ENCODE assay signal across 22 mouse cellular contexts in the genomic region with DNA sequence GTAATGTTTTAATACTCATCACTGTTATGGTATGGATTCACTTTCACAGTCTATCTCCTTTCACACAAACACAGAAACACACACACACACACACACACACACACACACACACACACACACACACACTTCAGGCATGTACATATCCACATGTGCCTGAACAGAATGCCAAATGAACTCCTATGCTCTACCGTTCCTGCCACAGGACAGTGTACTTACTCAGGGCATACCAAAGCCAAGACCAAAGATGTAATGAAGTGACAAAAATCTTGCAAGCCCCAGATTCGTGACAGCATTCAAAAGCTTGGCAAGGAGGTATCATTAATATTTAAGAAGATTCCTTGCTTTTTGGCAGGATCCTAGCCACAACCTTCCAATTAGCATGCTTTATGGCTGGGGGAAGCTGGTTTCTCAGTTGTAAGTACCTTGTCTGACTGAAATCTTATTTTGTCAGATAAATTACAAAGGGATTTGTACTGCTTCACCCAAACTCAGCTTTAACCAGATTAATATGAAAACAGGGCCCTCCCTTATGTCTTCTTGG.
A peak's percentile ranks its signal among the peaks of the same experiment; 100 is the strongest.
DNase-seq lines count a peak whose midpoint lies in the region; ATAC-seq and TF ChIP-seq lines count a peak whose summit lies in the region.
"Had no signal": no experiment of that assay in that cellular context is flagged by ENCODE, and none has a peak within 500 bp of the region (broad histone marks: within the 10 kb centered on the region; RNA-seq: fewer than 3 reads in every experiment).

No protein-coding gene starts in this region.

- peak; percentile 69; the same call in 1 of the 2 replicates for ATAC-seq in lung, embryonic 14.5 days (ENCODE audit: insufficient read depth)
- no peak for ATAC-seq in erythroblast, adult 5-6 weeks (replicated peaks; ENCODE audit: low FRiP score, poor library complexity, severe bottlenecking)
- ATAC-seq: hindbrain, embryonic 16.5 days; inflammation-experienced regulatory T-cells, adult 6 months had no signal

- WGBS in lung, embryonic 14.5 days: 43% methylated on average over 2 of the region's 2 CpGs

- H3K27me3 ChIP-seq in lung, embryonic 14.5 days (ENCODE audit: insufficient read depth, low read length): 0 out of 2 replicates have a peak, but pooled peaks cover 3% of the 10 kb centered on the region
- H3K27me3 ChIP-seq: embryonic facial prominence, embryonic 15.5 days; hindbrain, embryonic 12.5 days had no signal

- no peaks in the 10 kb centered on the region for H3K36me3 ChIP-seq in lung, embryonic 14.5 days (ENCODE audit: insufficient read depth)
- H3K36me3 ChIP-seq: embryonic facial prominence, embryonic 15.5 days; heart, embryonic 10.5 days; hindbrain, embryonic 12.5 days had no signal

- H3K9ac ChIP-seq in lung, embryonic 14.5 days: no peak overlapping the region
- H3K9ac ChIP-seq: embryonic facial prominence, embryonic 15.5 days; hindbrain, embryonic 12.5 days had no signal

- TF ChIP-seq POLR2A in brain, embryonic 14.5 days (IDR thresholded peaks at IDR 0.05; ENCODE audit: borderline replicate concordance, extremely low read depth, insufficient read depth, insufficient read length, poor library complexity, severe bottlenecking): no peak

- H3K4me1 ChIP-seq in lung, embryonic 14.5 days (ENCODE audit: insufficient read depth): no peaks in the 10 kb centered on the region
- H3K4me1 ChIP-seq: embryonic facial prominence, embryonic 15.5 days; hindbrain, embryonic 12.5 days had no signal

- no peak for TF ChIP-seq CTCF in lung, embryonic 14.5 days (IDR thresholded peaks at IDR 0.05; ENCODE audit: low read depth)
- TF ChIP-seq CTCF in brain, embryonic 14.5 days (IDR thresholded peaks at IDR 0.05; ENCODE audit: borderline replicate concordance, extremely low read depth, insufficient read depth, insufficient read length): no peak

- H3K27ac ChIP-seq in lung, embryonic 14.5 days (ENCODE audit: low read depth): no peak overlapping the region
- H3K27ac ChIP-seq: embryonic facial prominence, embryonic 15.5 days; heart, embryonic 10.5 days; hindbrain, embryonic 12.5 days had no signal

- no peak overlapping the region for H3K4me3 ChIP-seq in lung, embryonic 14.5 days (ENCODE audit: low read depth, low read length)
- H3K4me3 ChIP-seq: embryonic facial prominence, embryonic 15.5 days; heart, embryonic 10.5 days; hindbrain, embryonic 12.5 days had no signal

- no peaks in the 10 kb centered on the region for H3K9me3 ChIP-seq in lung, embryonic 14.5 days (ENCODE audit: low read depth, low read length)
- H3K9me3 ChIP-seq: embryonic facial prominence, embryonic 15.5 days; heart, embryonic 10.5 days; hindbrain, embryonic 12.5 days had no signal

- peak; percentile 41 for DNase-seq in lung, embryonic 14.5 days
- DNase-seq in lung, postnatal 25 days (ENCODE audit: low spot score): no peak
- peak; percentile 3 for DNase-seq in lung, postnatal 10 days
- DNase-seq in lung, postnatal 4 days: no peak
- DNase-seq in brain, adult 2 months (ENCODE audit: low read depth, low spot score): peak; percentile 3
- peak; percentile 61 for DNase-seq in brain, embryonic 14.5 days (ENCODE audit: low read depth)
- DNase-seq: adrenal gland, adult 2 months; adrenal gland, postnatal 25 days; cerebellum, adult 11 months; cerebellum, adult 8-10 months; cerebellum, postnatal 14 days; embryo, embryonic 11 days; gastrocnemius, postnatal 10 days; heart, adult 18-20 months; heart, postnatal 10 days; heart, postnatal 4 days had no signal

- H3K4me2 ChIP-seq in lung, embryonic 14.5 days: no peak overlapping the region
- H3K4me2 ChIP-seq: embryonic facial prominence, embryonic 15.5 days; hindbrain, embryonic 12.5 days had no signal

Comparison
In these comparisons a context has a peak if more than half of its experiments do, and no peak if none do; other contexts are left out.
1. DNase-seq: peak in lung, embryonic 14.5 days (single experiment), lung, postnatal 10 days (single experiment), brain, adult 2 months (single experiment) and brain, embryonic 14.5 days (single experiment); none in lung, postnatal 25 days (single experiment) and lung, postnatal 4 days (0 of 2).